Mouse (Mus musculus): ENCODE results near the gene Clcn2.

- no peak for TF ChIP-seq CTCF (IDR thresholded peaks at IDR 0.05; ENCODE audit: low read depth)
- no peak for TF ChIP-seq EP300 (IDR thresholded peaks at IDR 0.05; ENCODE audit: low read depth)
These were observed 4.7 kb downstream of the Clcn2 start for GRCm38 (mm10) chr16:20712889-20713288.
